Mouse (Mus musculus) thymus, adult 2 months (tissue): ENCODE results near the gene Slc10a7. TPM values are rescaled to one million over a fixed set of nuclear protein-coding genes. Genes with fewer than 3 reads are reported as not detected.

Experiments
- DNase-seq: peaks from one replicate; pipeline ENCODE4 v3.0.0; 2021
- H3K27ac ChIP-seq: fragments of 200-500 bp; 2 replicates; pipeline ENCODE4 v1.5.1; 2012; ENCODE audit warnings: low read length, control low read depth; ENCODE audit not compliant: control insufficient read depth, insufficient read depth
- H3K27me3 ChIP-seq: fragments of 200-500 bp; 2 replicates; pipeline ENCODE4 v1.6.1; 2012; ENCODE audit warnings: mild to moderate bottlenecking, low read length, moderate library complexity, mixed read lengths; ENCODE audit not compliant: control insufficient read depth, insufficient read depth
- H3K36me3 ChIP-seq: fragments of 200-500 bp; 2 replicates; pipeline ENCODE4 v1.6.1; 2012; ENCODE audit warnings: mild to moderate bottlenecking, low read length, moderate library complexity; ENCODE audit not compliant: control insufficient read depth, insufficient read depth
- H3K4me1 ChIP-seq: fragments of 200-500 bp; replicated peaks from 2 replicates; pipeline ENCODE4 v1.6.1; 2012; ENCODE audit warnings: low read length; ENCODE audit not compliant: control insufficient read depth, insufficient read depth
- H3K4me3 ChIP-seq: fragments of 200-500 bp; 2 replicates; pipeline ENCODE4 v1.5.1; 2012; ENCODE audit warnings: mild to moderate bottlenecking, low read length, control low read depth, moderate library complexity; ENCODE audit not compliant: control insufficient read depth, insufficient read depth
- CTCF ChIP-seq: fragments of 200-500 bp; IDR thresholded peaks from 2 replicates; pipeline ENCODE4 v1.5.1; 2012; ENCODE audit warnings: mild to moderate bottlenecking, control low read depth, low read length, moderate library complexity, borderline replicate concordance; ENCODE audit not compliant: control insufficient read depth, poor library complexity, insufficient read depth; ENCODE audit errors: extremely low read depth
- POLR2A ChIP-seq: fragments of 200-500 bp; IDR thresholded peaks from 2 replicates; pipeline ENCODE4 v1.6.1; 2012; ENCODE audit warnings: mild to moderate bottlenecking, low read length, control low read depth, moderate library complexity; ENCODE audit not compliant: control insufficient read depth, poor library complexity, insufficient read depth; ENCODE audit errors: extremely low read depth
- WGBS: fragments of 180-500 bp; shearing (Covaris S2); methylation state at CpG from one replicate; pipeline ENCODE4 v1.1.7; 2018; 5-methylcytosine and 5-hydroxymethylcytosine counted together
- polyA plus RNA-seq: library from polyadenylated mRNA; depleted of rRNA; stranded (reverse); fragments of >200 nt; gene quantifications from 2 replicates; pipeline ENCODE4 v1.2.3, GENCODE M21; 2012

Slc10a7 gene
- polyA plus RNA-seq, 1 experiment, result 22.1 TPM

DNA sequence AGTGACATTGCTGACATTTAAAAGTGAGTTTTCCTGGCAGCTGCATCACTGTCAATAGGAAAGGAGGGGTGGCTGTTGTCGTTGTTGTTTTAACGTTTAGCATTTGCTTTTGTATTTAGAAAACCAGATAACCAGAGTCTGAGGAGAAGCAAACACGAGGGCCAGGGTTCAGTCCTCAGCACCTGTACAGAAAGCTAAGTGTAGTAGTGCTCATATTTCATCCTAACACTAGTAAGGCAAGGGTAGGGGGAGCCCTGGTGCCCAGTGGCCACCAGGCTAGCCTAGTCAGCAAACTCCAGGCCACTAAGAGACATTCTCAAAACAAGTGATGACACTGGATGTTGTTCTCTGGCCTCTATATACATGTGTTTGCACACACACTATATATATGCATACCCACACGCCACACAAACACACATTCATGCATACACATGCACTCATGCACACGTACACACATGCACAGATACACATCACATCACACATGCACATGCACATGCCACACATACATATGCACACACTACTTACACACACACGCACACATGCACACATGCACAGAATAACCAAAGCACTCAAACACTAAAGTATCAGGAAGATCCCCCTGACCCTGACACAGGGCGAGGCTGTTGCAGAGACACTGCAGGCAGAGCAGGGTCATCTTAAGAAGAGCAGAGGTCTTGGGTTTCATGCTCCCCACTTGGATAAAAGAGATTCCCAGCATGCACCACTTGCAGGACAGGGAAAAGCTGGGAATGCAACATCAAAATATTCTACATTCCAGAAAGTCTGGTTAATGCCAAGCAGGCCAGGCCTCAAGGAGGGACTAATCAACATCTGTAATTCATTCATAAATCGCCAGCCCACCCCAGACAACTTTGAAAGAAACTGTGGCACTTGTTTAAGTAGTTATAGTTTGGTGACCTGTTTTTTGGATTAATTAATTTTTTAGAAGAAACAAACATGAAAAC is 241.0 kb downstream of the Slc10a7 start:
- no peaks in the 10 kb centered on the region for H3K36me3 ChIP-seq

GRCm38 (mm10) chr8:78751151-78751550 is 242.0 kb downstream of the Slc10a7 start:
- WGBS, result 80% methylated on average over 6 of the region's 6 CpGs
- Histone ChIP-seq H3K36me3 (no peaks in the 10 kb centered on the region), H3K27ac (no peak overlapping the region), H3K4me1 (no peaks in the 10 kb centered on the region), H3K27me3 (no peaks in the 10 kb centered on the region), H3K4me3 (no peak overlapping the region)
- DNase-seq, result no peak
- TF ChIP-seq CTCF, result no peak
- no peak for TF ChIP-seq POLR2A

More for the DNA sequence above, 241.0 kb downstream of the Slc10a7 start:
- Histone ChIP-seq H3K27me3 (no peaks in the 10 kb centered on the region), H3K27ac (no peak overlapping the region), H3K4me1 (no peaks in the 10 kb centered on the region), H3K4me3 (no peak overlapping the region)
- DNase-seq, result no peak
- no peak for TF ChIP-seq POLR2A
- no peak for TF ChIP-seq CTCF
- 93% methylated on average over 8 of the region's 8 CpGs for WGBS

DNA sequence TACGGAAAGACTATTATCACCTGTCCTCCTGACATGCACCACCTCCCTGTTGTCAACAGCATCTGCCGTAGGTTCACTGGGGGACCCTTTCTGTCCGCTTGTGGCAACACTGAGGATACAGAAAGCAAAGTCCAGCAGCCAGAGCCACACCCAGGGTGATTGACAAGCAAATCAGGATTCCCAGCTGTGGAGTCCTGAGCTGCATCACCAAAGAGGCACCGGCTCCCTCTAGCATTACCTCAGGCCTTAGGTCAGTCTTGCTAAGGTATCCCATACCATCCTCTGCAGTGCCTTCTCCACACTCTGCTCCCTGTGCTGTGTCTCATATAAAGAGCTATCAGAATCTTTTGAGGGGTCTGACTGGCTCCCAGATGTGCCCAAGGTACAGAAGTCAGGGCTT is 245.8 kb downstream of the Slc10a7 start:
- Histone ChIP-seq H3K4me1 (no peaks in the 10 kb centered on the region), H3K36me3 (no peaks in the 10 kb centered on the region), H3K27ac (no peak overlapping the region), H3K4me3 (no peak overlapping the region), H3K27me3 (no peaks in the 10 kb centered on the region)
- DNase-seq, result no peak
- TF ChIP-seq POLR2A (no peak), CTCF (no peak)
- WGBS, result 95% methylated on average over 4 of the region's 4 CpGs

DNA sequence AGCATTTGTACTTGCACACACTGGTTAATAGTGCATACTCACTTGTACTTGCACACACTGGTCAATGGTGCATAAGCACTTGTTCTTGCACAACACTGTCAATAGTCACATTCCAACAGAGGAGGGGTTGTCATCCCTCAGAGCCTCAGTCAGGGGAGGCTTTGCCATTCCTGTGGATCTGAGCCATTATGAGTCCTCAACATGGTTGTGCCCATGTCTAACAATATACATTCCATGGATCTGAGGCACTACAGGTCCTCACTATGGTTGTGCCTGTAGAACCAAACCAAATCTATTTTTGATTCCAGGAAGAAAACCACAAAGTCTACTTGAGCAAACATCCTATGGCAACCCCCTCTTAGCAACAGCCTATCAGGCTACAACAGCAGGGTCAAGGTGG is 250.0 kb downstream of the Slc10a7 start:
- no peaks in the 10 kb centered on the region for H3K4me1 ChIP-seq
- H3K27ac ChIP-seq, result no peak overlapping the region
- TF ChIP-seq POLR2A (no peak), CTCF (no peak)

DNA sequence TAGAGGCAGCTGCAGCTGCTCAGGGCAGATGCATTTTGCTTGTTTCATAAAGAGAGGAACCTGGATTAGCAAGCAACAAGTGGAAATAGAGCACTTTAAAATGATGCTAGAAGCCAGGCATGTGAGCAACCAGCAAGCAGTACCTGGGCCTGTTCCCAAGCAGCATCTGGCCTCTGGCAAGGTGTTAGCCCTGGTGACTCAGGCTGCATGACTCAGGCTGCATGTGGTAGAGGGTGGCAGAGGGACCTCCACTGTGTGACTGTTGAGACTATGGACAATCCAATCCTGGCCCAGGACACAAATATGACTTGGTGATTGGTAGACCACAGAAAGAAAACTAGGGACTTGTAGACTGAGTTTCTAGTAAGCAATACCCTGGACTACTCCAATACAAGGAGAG is 255.8 kb downstream of the Slc10a7 start:
- no peaks in the 10 kb centered on the region for H3K4me1 ChIP-seq
- no peak for DNase-seq
- TF ChIP-seq CTCF, result no peak
- no peak for TF ChIP-seq POLR2A
- no peaks in the 10 kb centered on the region for H3K27me3 ChIP-seq
- no peaks in the 10 kb centered on the region for H3K36me3 ChIP-seq
- H3K4me3 ChIP-seq, result no peak overlapping the region
- H3K27ac ChIP-seq, result no peak overlapping the region

More for the DNA sequence above, 250.0 kb downstream of the Slc10a7 start:
- DNase-seq, result no peak
- Histone ChIP-seq H3K27me3 (no peaks in the 10 kb centered on the region), H3K36me3 (no peaks in the 10 kb centered on the region), H3K4me3 (no peak overlapping the region)

- no peak for TF ChIP-seq CTCF
- TF ChIP-seq POLR2A, result no peak
- WGBS, result 94% methylated on average over 1 of the region's 1 CpGs
- DNase-seq, result no peak
These were observed 256.4 kb downstream of the Slc10a7 start for GRCm38 (mm10) chr8:78765556-78765955.

More at GRCm38 (mm10) chr8:78765556-78765955, 256.4 kb downstream of the Slc10a7 start:
- no peaks in the 10 kb centered on the region for H3K36me3 ChIP-seq
- H3K27me3 ChIP-seq, result no peaks in the 10 kb centered on the region
- no peak overlapping the region for H3K27ac ChIP-seq
- no peak overlapping the region for H3K4me3 ChIP-seq
- H3K4me1 ChIP-seq, result no peaks in the 10 kb centered on the region
